Mouse (Mus musculus): ENCODE data around the gene Cep57l1. TPM values are rescaled to one million over a fixed set of nuclear protein-coding genes. Genes with fewer than 3 reads are reported as not detected.

Gene Cep57l1
- polyA plus RNA-seq, 1 experiment from 2014 or later, result 14.3 TPM

GRCm38 (mm10) chr10:41677396-41677795 lies 132.3 kb downstream of the Cep57l1 start:
- 67% methylated on average over 8 of the region's 8 CpGs for WGBS
- ATAC-seq, result no peak
- H3K36me3 ChIP-seq (ENCODE audit: control insufficient read depth, insufficient read depth, low read length), result no peaks in the 10 kb centered on the region

GRCm38 (mm10) chr10:41676661-41677061 lies 133.0 kb downstream of the Cep57l1 start:
- Histone ChIP-seq H3K9me3 (ENCODE audit: control insufficient read depth, low read length) (no peaks in the 10 kb centered on the region), H3K4me1 (ENCODE audit: control insufficient read depth, insufficient read depth, low read depth, low read length) (peaks cover 3% of the 10 kb centered on the region; the same call in 1 of the 2 replicates), H3K27ac (ENCODE audit: low read depth, low read length) (no peak overlapping the region), H3K36me3 (ENCODE audit: control insufficient read depth, insufficient read depth, low read length) (no peaks in the 10 kb centered on the region), H3K4me3 (ENCODE audit: low read length) (no peak overlapping the region), H3K9ac (ENCODE audit: low read depth, low read length) (no peak overlapping the region), H3K4me2 (ENCODE audit: low read length) (no peak overlapping the region), H3K27me3 (replicated peaks; ENCODE audit: control insufficient read depth, insufficient read depth, low read length) (no peaks in the 10 kb centered on the region)
- 83% methylated on average over 6 of the region's 6 CpGs for WGBS
- no peak for ATAC-seq

More at GRCm38 (mm10) chr10:41677396-41677795, 132.3 kb downstream of the Cep57l1 start:
- Histone ChIP-seq H3K9me3 (ENCODE audit: control insufficient read depth, low read length) (no peaks in the 10 kb centered on the region), H3K27ac (ENCODE audit: low read depth, low read length) (no peak overlapping the region), H3K4me2 (ENCODE audit: low read length) (no peak overlapping the region), H3K27me3 (replicated peaks; ENCODE audit: control insufficient read depth, insufficient read depth, low read length) (no peaks in the 10 kb centered on the region), H3K4me3 (ENCODE audit: low read length) (no peak overlapping the region), H3K4me1 (ENCODE audit: control insufficient read depth, insufficient read depth, low read depth, low read length) (peaks cover 3% of the 10 kb centered on the region; the same call in 1 of the 2 replicates), H3K9ac (ENCODE audit: low read depth, low read length) (no peak overlapping the region)

- no peaks in the 10 kb centered on the region for H3K9me3 ChIP-seq (ENCODE audit: control insufficient read depth, low read length)
- H3K4me2 ChIP-seq (ENCODE audit: low read length), result no peak overlapping the region
- no peaks in the 10 kb centered on the region for H3K27me3 ChIP-seq (replicated peaks; ENCODE audit: control insufficient read depth, insufficient read depth, low read length)
- no peak for ATAC-seq
- H3K9ac ChIP-seq (ENCODE audit: low read depth, low read length), result no peak overlapping the region
- 88% methylated on average over 6 of the region's 6 CpGs for WGBS
- H3K4me3 ChIP-seq (ENCODE audit: low read length), result no peak overlapping the region
- H3K36me3 ChIP-seq (ENCODE audit: control insufficient read depth, insufficient read depth, low read length), result no peaks in the 10 kb centered on the region
- no peak overlapping the region for H3K27ac ChIP-seq (ENCODE audit: low read depth, low read length)
- peaks cover 3% of the 10 kb centered on the region; the same call in 1 of the 2 replicates for H3K4me1 ChIP-seq (ENCODE audit: control insufficient read depth, insufficient read depth, low read depth, low read length)
Observed at GRCm38 (mm10) chr10:41675842-41676571, 133.7 kb downstream of the Cep57l1 start.

- Histone ChIP-seq H3K4me2 (ENCODE audit: low read length) (no peak overlapping the region), H3K9ac (ENCODE audit: low read depth, low read length) (no peak overlapping the region), H3K27ac (ENCODE audit: low read depth, low read length) (no peak overlapping the region), H3K36me3 (ENCODE audit: control insufficient read depth, insufficient read depth, low read length) (no peaks in the 10 kb centered on the region), H3K4me3 (ENCODE audit: low read length) (no peak overlapping the region), H3K27me3 (replicated peaks; ENCODE audit: control insufficient read depth, insufficient read depth, low read length) (no peaks in the 10 kb centered on the region), H3K9me3 (ENCODE audit: control insufficient read depth, low read length) (no peaks in the 10 kb centered on the region), H3K4me1 (ENCODE audit: control insufficient read depth, insufficient read depth, low read depth, low read length) (peaks cover 3% of the 10 kb centered on the region; the same call in 1 of the 2 replicates)
- 80% methylated on average over 6 of the region's 6 CpGs for WGBS
- no peak for ATAC-seq
Observed at GRCm38 (mm10) chr10:41675243-41675642, 134.4 kb downstream of the Cep57l1 start.

- Histone ChIP-seq H3K4me3 (ENCODE audit: low read length) (no peak overlapping the region), H3K4me1 (ENCODE audit: control insufficient read depth, insufficient read depth, low read depth, low read length) (peaks cover 3% of the 10 kb centered on the region; the same call in 1 of the 2 replicates), H3K36me3 (ENCODE audit: control insufficient read depth, insufficient read depth, low read length) (no peaks in the 10 kb centered on the region), H3K27me3 (replicated peaks; ENCODE audit: control insufficient read depth, insufficient read depth, low read length) (no peaks in the 10 kb centered on the region), H3K4me2 (ENCODE audit: low read length) (no peak overlapping the region), H3K27ac (ENCODE audit: low read depth, low read length) (no peak overlapping the region), H3K9me3 (ENCODE audit: control insufficient read depth, low read length) (no peaks in the 10 kb centered on the region), H3K9ac (ENCODE audit: low read depth, low read length) (no peak overlapping the region)
- 83% methylated on average over 3 of the region's 3 CpGs for WGBS
- no peak for ATAC-seq
Observed at GRCm38 (mm10) chr10:41674362-41674761, 135.3 kb downstream of the Cep57l1 start.

- H3K27me3 ChIP-seq (replicated peaks; ENCODE audit: control insufficient read depth, insufficient read depth, low read length), result no peaks in the 10 kb centered on the region
- no peaks in the 10 kb centered on the region for H3K4me1 ChIP-seq (ENCODE audit: control insufficient read depth, insufficient read depth, low read depth, low read length)
- no peak overlapping the region for H3K4me2 ChIP-seq (ENCODE audit: low read length)
- 87% methylated on average over 5 of the region's 5 CpGs for WGBS
- peaks cover 8% of the 10 kb centered on the region for H3K9me3 ChIP-seq (ENCODE audit: control insufficient read depth, low read length)
- H3K9ac ChIP-seq (ENCODE audit: low read depth, low read length), result no peak overlapping the region
- H3K27ac ChIP-seq (ENCODE audit: low read depth, low read length), result no peak overlapping the region
- H3K36me3 ChIP-seq (ENCODE audit: control insufficient read depth, insufficient read depth, low read length), result no peaks in the 10 kb centered on the region
- H3K4me3 ChIP-seq (ENCODE audit: low read length), result no peak overlapping the region
- ATAC-seq, result no peak
Observed at GRCm38 (mm10) chr10:41670196-41670595, 139.5 kb downstream of the Cep57l1 start.

Small RNAs within 50 kb of the gene (microRNA-seq; reads per million reads assigned to microRNA genes)
- not detected for gene Mir3473b

Other genes starting within 250 kb of the Cep57l1 start
- gene Ccdc162, start 93.2 kb downstream of the Cep57l1 start, polyA plus RNA-seq (2015; fragmentation: Nextera tagmentation; extraction: Ambion mirVana), result 1.4 and 1.9 TPM in 2 replicates
- gene Sesn1, start 64 bp upstream of the Cep57l1 start, polyA plus RNA-seq (2015; fragmentation: Nextera tagmentation; extraction: Ambion mirVana), result 41.0 and 41.2 TPM in 2 replicates
- 12.7 TPM in 2 replicates for gene Armc2, start 208.6 kb upstream of the Cep57l1 start, polyA plus RNA-seq (2015; fragmentation: Nextera tagmentation; extraction: Ambion mirVana)